Mouse (Mus musculus) testis, adult 2 months (tissue): ENCODE results near the gene Emc7.

Source experiments
- CTCF ChIP-seq: fragments of 200-500 bp; IDR thresholded peaks from 2 replicates; pipeline ENCODE4 v1.5.1; 2012; ENCODE audit warnings: low read depth, mild to moderate bottlenecking, inconsistent platforms, low read length, moderate library complexity; ENCODE audit not compliant: control insufficient read depth, insufficient read depth, insufficient replicate concordance
- POLR2A ChIP-seq: fragments of 200-500 bp; IDR thresholded peaks from 2 replicates; pipeline ENCODE4 v1.6.1; 2012; ENCODE audit warnings: low read depth, mild to moderate bottlenecking, inconsistent platforms, low read length, moderate library complexity; ENCODE audit not compliant: control insufficient read depth

- TF ChIP-seq POLR2A (no peak), CTCF (no peak)
Observed at GRCm38 (mm10) chr2:112425308-112425707, 29.5 kb upstream of the Emc7 start.
